Mouse (Mus musculus) A20 (cell line): Measurements from ENCODE around the gene Krt14.

Experiments used
- DNase-seq: peaks from one replicate; pipeline ENCODE4 v3.0.0-alpha.2; 2011; ENCODE audit warnings: low read depth, low spot score

Gene Krt14

DNA sequence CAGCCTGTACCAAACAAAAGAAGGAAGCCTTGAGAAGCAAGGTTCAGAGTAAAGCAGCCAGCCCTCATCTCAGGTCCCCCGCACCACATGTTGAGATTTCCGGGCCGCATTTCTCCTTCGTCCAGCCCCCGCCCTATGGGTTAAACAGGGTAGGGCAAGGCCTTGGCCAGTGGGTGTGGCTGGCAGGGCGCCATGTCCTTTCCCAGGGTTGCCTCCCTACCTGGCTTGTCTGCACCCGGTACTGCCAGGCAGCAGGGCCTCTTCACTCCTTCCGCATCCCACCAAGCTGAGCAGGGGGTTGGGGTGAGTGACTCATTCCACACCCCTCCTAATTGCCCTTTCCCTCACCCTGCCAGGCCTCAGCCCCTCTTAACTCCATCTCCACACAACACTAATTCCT, 39.3 kb downstream of the Krt14 start:
- no peak for DNase-seq

DNA sequence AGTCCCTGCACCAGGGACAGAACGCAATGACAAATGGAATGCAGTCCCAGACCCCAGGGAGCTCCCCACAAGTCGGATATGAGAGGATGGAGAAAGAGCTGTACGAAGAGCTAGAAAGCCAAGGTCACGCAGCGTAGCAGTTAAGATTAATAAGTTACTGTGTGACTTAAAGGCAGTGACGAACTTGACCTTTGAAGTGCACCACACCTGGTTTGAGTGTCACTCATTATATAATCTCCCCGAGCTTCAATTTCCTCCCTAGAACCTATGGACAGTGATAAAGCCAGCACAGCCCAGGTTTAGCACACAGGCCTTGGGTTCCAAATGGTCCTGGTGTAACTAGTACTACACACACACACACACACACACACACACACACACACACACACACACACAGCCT, 43.0 kb downstream of the Krt14 start:
- no peak for DNase-seq

DNA sequence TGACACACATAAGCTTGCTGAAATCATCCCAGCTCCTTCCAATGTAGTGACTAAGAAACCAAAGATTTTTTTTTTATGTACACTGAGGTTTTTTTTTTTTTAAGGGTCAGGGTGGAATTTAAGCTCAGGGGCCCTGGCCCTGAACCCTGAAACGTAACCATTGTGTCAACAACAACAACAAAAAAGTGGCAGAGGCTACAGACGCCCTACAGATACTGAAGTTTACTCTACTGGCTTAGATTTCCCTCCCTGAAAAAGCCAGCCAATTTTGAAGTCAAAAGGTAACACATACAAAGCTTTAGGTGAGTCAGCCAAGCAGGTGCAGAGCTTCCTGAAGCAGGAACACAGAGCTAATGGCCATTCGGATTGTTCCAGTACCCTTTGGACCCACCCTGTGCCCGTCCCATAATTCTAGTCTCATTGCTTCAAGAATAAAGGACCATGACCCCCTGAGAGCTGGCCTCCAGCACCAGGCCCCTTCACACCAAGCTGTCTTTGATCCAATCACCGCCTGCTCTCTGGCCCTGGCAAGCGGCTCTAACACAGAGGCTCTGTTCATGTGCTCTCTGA, 49.4 kb downstream of the Krt14 start:
- DNase-seq, result no peak

DNA sequence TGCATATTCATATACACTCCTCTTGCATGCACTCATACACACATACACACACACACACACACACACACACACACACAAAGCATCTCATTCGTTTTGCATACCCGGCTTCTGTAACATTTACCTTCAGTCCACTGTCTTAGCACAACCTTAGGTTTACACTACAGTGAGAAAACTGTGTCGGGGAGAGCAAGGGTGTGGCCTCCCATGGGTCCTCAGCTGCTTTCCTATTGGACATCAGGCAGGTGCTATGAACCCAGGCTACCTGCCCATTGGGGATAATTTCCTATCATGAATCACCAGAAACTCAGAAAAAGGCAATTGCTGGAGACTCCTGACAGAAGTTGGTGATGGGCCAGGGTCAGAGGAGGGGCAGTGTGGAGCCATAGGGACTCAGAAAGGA, 50.0 kb downstream of the Krt14 start:
- no peak for DNase-seq

DNA sequence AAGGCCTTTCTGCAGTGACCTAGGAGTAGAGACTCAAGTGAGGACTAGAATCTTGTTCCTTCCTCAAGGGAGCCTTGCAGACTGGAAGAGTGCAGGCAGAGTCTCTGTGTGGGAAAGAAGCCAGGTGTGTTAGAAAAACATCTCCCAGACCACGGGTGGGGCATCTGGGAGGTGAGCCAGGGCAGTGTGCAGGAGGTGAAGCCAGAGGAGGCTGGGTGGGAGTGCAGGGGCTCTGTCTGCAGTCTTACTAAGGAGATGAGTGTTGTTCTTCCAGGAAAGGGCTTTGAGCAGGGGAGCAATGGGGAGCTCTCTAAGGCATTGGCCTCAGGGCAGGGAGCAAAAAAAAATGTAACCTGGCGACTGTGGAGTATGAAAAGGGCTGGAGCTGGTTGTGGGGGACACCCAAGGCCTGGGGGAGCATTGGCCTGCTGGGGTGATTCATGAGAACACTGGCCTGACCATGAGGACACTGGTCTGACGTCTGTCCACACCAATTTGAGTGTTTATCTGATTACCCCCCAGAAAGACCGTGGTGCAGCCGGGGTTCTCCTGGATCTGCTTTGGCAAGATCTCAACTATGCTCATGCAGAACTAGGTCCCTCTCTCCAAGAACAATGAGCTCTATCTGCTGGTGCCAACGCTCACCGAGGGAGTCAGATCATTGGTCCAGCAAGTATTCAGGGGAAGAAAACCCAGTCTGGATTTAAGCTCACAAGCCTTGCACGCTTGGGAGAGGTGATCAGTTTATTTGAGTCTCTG, 51.7 kb downstream of the Krt14 start:
- DNase-seq, result no peak
